In the genomic region with DNA sequence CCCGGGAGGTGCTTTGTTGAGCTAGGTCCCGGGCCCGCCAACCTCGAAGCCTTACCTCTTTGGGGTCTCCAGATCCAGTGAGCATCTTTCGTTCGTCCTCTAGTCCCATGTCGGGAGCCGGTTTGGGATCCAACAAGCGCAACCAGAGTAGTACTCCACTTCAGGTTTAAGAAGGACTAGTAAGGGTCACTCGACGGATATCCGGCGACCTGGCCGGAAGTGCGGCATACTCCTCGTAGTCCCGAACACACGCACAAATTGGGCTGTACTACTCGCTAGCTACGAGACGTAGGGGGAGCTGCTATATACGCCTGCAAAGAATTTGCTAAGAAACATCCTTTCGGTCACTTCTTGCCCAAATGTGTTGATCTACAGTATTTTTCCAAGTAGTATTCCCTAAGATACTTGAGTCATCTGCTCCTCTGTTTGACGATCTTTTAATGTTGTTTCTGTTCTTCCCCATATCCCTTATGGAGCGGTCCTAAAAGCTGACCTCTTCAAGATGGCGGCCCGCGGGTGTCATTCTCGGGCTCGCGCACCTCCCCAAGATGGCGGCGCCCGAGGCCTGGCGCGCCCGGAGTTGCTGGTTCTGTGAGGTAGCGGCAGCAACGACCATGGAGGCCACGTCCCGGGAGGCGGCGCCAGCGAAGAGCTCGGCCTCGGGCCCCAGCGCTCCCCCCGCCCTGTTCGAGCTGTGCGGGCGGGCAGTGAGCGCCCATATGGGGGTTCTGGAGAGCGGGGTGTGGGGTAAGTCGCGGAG, we compare ENCODE assay signal across 8 mouse cellular contexts. TPM values are rescaled to one million over a fixed set of nuclear protein-coding genes. Genes with fewer than 3 reads are reported as not detected.
DNase-seq lines count a peak whose midpoint lies in the region; ATAC-seq lines count a peak whose summit lies in the region.

A gene (minus strand): TSS at position 211 of the 760 bp plus-strand sequence.
A gene (plus strand): TSS at position 409 of the 760 bp plus-strand sequence.

- peak within 1 kb of the TSS; percentile 75 to 96 for H3K4me3 ChIP-seq in heart, embryonic 14.5 days (ENCODE audit: control insufficient read depth in 1 of 2, insufficient read depth in 1 of 2, low read depth in 1 of 2, low read length in 2 of 2)
- peak within 1 kb of the TSS; percentile 97 for H3K4me3 ChIP-seq in liver, embryonic 13.5 days (replicated peaks)
- H3K4me3 ChIP-seq in stomach, embryonic 16.5 days (replicated peaks; ENCODE audit: low read length): peak within 1 kb of the TSS; percentile 99

- peak within 1 kb of the TSS; percentile 95 for H3K9ac ChIP-seq in heart, embryonic 14.5 days (ENCODE audit: low read length)
- H3K9ac ChIP-seq in liver, embryonic 13.5 days: peak within 1 kb of the TSS; percentile 99
- peak within 1 kb of the TSS; percentile 99 for H3K9ac ChIP-seq in stomach, embryonic 16.5 days (ENCODE audit: low read length)

- no peaks in the 10 kb centered on the region for H3K27me3 ChIP-seq in heart, embryonic 14.5 days (ENCODE audit: control insufficient read depth, insufficient read depth, low read length)
- H3K27me3 ChIP-seq in liver, embryonic 13.5 days: no peaks in the 10 kb centered on the region
- no peaks in the 10 kb centered on the region for H3K27me3 ChIP-seq in stomach, embryonic 16.5 days (ENCODE audit: control insufficient read depth, insufficient read depth, low read length)

- ATAC-seq in CD4-positive, CD25-positive, alpha-beta regulatory T cell, adult 4 months: peak; percentile 91
- ATAC-seq in heart, embryonic 14.5 days (ENCODE audit: insufficient number of reproducible peaks, insufficient read depth, low FRiP score, low read depth): peak; percentile 89
- peak; percentile 83 for ATAC-seq in liver, embryonic 13.5 days (ENCODE audit: low read depth)
- peak; percentile 94 for ATAC-seq in stomach, embryonic 16.5 days (ENCODE audit: insufficient read depth, low FRiP score)

- H3K4me2 ChIP-seq in heart, embryonic 14.5 days (ENCODE audit: low read length): peak within 1 kb of the TSS; percentile 77
- peak within 1 kb of the TSS; percentile 86 for H3K4me2 ChIP-seq in liver, embryonic 13.5 days
- H3K4me2 ChIP-seq in stomach, embryonic 16.5 days (ENCODE audit: low read depth, low read length): peak within 1 kb of the TSS; percentile 91

- H3K9me3 ChIP-seq in heart, embryonic 14.5 days (ENCODE audit: control insufficient read depth, low read length): no peaks in the 10 kb centered on the region
- H3K9me3 ChIP-seq in liver, embryonic 13.5 days (replicated peaks): no peaks in the 10 kb centered on the region
- no peaks in the 10 kb centered on the region for H3K9me3 ChIP-seq in stomach, embryonic 16.5 days (replicated peaks; ENCODE audit: control insufficient read depth, low read length)

- H3K4me1 ChIP-seq in heart, embryonic 14.5 days (ENCODE audit: control insufficient read depth in 2 of 2, insufficient read depth in 2 of 2, low read length in 2 of 2): peaks cover 12 to 38% of the 10 kb centered on the region in 2 experiments
- H3K4me1 ChIP-seq in liver, embryonic 13.5 days (replicated peaks): peaks cover 42% of the 10 kb centered on the region
- peaks cover 27% of the 10 kb centered on the region for H3K4me1 ChIP-seq in stomach, embryonic 16.5 days (ENCODE audit: control insufficient read depth, insufficient read depth, low read length)

- under 1% methylated on average over 55 of the region's 55 CpGs for WGBS in heart, embryonic 14.5 days
- WGBS in liver, embryonic 13.5 days (ENCODE audit: insufficient replicate concordance): under 1% methylated on average over 55 of the region's 55 CpGs
- under 1% methylated on average over 55 of the region's 55 CpGs for WGBS in stomach, embryonic 16.5 days

- H3K27ac ChIP-seq in heart, embryonic 14.5 days (replicated peaks in 1 of 2; ENCODE audit: control insufficient read depth in 1 of 2, insufficient read depth in 1 of 2, low read depth in 2 of 2, low read length in 2 of 2): peak within 1 kb of the TSS; percentile 97 to 99
- peak within 1 kb of the TSS; percentile 94 for H3K27ac ChIP-seq in liver, embryonic 13.5 days
- peak within 1 kb of the TSS; percentile 98 for H3K27ac ChIP-seq in stomach, embryonic 16.5 days (ENCODE audit: low read length)

- H3K36me3 ChIP-seq in heart, embryonic 14.5 days (ENCODE audit: control insufficient read depth, insufficient read depth, low read length): peaks cover 19% of the 10 kb centered on the region
- peaks cover 18% of the 10 kb centered on the region for H3K36me3 ChIP-seq in liver, embryonic 13.5 days
- H3K36me3 ChIP-seq in stomach, embryonic 16.5 days (ENCODE audit: control insufficient read depth, insufficient read depth, low read length): no peaks in the 10 kb centered on the region; the same call in 1 of the 2 replicates

- peak; percentile 98 for DNase-seq in c-Kit-negative CD71-positive TER-119-positive erythroid progenitor cells, embryonic 14.5 days (ENCODE audit: low read depth, low spot score)
- DNase-seq in fibroblast of lung, adult 2 months (ENCODE audit: low read depth): peak; percentile 78
- DNase-seq in kidney, postnatal 14 days: peak; percentile 96
- peak; percentile 88 for DNase-seq in liver, embryonic 13.5 days
- peak; percentile 91 for DNase-seq in neural tube, embryonic 10.5 days (ENCODE audit: extremely low spot score, low spot score)

RNA-seq across cellular contexts. Expression of the first gene that starts in this region (rescaled TPM):
- 100 to 1,000 TPM; 779 to 910 TPM for polyA plus RNA-seq in CD4-positive, CD25-positive, alpha-beta regulatory T cell, adult 4 months (2017; shearing (Covaris generic))
- 1,366 and 1,395 TPM in 2 replicates for polyA plus RNA-seq in heart, embryonic 14.5 days (2014; fragmentation: Nextera tagmentation; extraction: Ambion mirVana)
- polyA plus RNA-seq in liver, embryonic 13.5 days (2015; fragmentation: Nextera tagmentation; extraction: Ambion mirVana): 366 and 368 TPM in 2 replicates
- polyA plus RNA-seq in stomach, embryonic 16.5 days (2015; fragmentation: Nextera tagmentation; extraction: Ambion mirVana): 512 and 553 TPM in 2 replicates

RNA-seq across cellular contexts. Expression of the second gene that starts in this region (rescaled TPM):
- polyA plus RNA-seq in CD4-positive, CD25-positive, alpha-beta regulatory T cell, adult 4 months (2017; shearing (Covaris generic)): 10 to 100 TPM; 15.7 to 21.8 TPM
- polyA plus RNA-seq in heart, embryonic 14.5 days (2014; fragmentation: Nextera tagmentation; extraction: Ambion mirVana): 54.1 and 55.9 TPM in 2 replicates
- polyA plus RNA-seq in liver, embryonic 13.5 days (2015; fragmentation: Nextera tagmentation; extraction: Ambion mirVana): 28.5 and 32.5 TPM in 2 replicates
- 65.9 and 67.1 TPM in 2 replicates for polyA plus RNA-seq in stomach, embryonic 16.5 days (2015; fragmentation: Nextera tagmentation; extraction: Ambion mirVana)

Comparison
In these comparisons a context has a peak if more than half of its experiments do, and no peak if none do; other contexts are left out.
1. Peak in every context shown above with its lines: DNase-seq, ATAC-seq, H3K4me3 ChIP-seq and H3K27ac ChIP-seq.